ENCODE assay signal across 11 mouse cellular contexts in the genomic region with DNA sequence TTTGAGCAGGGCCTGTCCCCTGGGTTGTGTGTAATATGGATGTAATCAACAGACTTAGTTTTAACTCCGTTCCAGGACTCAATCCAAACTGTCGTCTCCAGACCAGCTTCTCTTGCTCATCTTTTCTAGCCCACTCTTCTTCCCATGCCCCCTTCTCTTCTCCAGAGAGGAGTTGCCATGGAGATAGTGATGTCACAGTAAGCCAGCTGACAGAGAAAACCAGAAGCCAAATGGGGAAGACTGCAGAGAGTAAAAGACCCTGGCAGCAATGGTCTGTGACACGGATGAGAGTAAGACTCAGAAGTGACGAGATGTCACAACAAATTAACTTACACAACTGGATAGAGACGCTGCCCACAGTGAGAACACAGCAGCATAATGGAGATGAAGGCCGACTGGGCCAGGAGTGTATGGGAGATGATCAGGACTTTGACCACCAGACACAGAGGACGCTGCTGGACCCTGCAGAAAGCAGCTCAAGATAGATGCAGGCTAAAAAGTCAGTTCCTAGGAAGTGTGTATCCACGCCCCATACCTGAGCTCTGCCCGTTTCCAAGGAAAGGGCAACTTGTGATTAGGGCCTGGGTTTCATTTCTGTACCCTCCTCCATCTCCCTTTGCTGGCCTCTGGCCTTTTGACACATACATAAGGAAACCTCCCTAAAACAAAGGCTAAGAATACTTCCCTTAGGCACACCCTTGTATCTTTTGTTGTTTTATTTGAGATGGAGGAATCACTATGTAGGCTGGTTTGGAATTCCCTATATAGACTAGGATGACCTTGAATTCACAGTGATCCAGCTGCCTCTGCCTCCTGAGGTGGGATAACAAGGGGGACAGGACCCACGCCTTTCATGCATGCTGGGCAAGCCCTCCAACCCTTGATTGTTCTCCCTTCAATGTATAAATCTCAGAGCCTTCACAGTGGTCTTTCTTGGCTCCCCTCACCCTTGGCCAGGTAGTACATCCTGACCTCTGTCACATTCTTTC. TPM values are rescaled to one million over a fixed set of nuclear protein-coding genes. Genes with fewer than 3 reads are reported as not detected.
A peak's percentile ranks its signal among the peaks of the same experiment; 100 is the strongest.
DNase-seq lines count a peak whose midpoint lies in the region; ATAC-seq and TF ChIP-seq lines count a peak whose summit lies in the region.
"Had no signal": no experiment of that assay in that cellular context is flagged by ENCODE, and none has a peak within 500 bp of the region (broad histone marks: within the 10 kb centered on the region; RNA-seq: fewer than 3 reads in every experiment).

No protein-coding gene starts in this region.

- no peaks in the 10 kb centered on the region for H3K36me3 ChIP-seq in embryonic facial prominence, embryonic 11.5 days (replicated peaks; ENCODE audit: control insufficient read depth, insufficient read depth, low read depth, low read length)
- H3K36me3 ChIP-seq in embryonic facial prominence, embryonic 10.5 days (replicated peaks) = no peaks in the 10 kb centered on the region
- H3K36me3 ChIP-seq in ES-E14 (ENCODE audit: control insufficient read depth, insufficient read depth, low read length, poor library complexity, severe bottlenecking) = no peaks in the 10 kb centered on the region
- no peaks in the 10 kb centered on the region for H3K36me3 ChIP-seq in forebrain, postnatal 0 days (ENCODE audit: insufficient read depth)
- H3K36me3 ChIP-seq in midbrain, embryonic 15.5 days (replicated peaks) = no peaks in the 10 kb centered on the region
- H3K36me3 ChIP-seq in stomach, postnatal 0 days (ENCODE audit: control insufficient read depth, insufficient read depth, low read length) = no peaks in the 10 kb centered on the region
- no peaks in the 10 kb centered on the region for H3K36me3 ChIP-seq in heart, embryonic 12.5 days
- H3K36me3 ChIP-seq: heart, embryonic 15.5 days had no signal

- ATAC-seq in embryonic facial prominence, embryonic 11.5 days (replicated peaks; ENCODE audit: insufficient number of reproducible peaks, low FRiP score, low TSS enrichment, low read depth) = no peak
- peak; percentile 90 for ATAC-seq in forebrain, postnatal 0 days
- peak; percentile 74 for ATAC-seq in midbrain, embryonic 15.5 days (replicated peaks)
- ATAC-seq in stomach, postnatal 0 days (ENCODE audit: low FRiP score, low TSS enrichment) = no peak; the same call in 1 of the 2 replicates
- ATAC-seq in heart, embryonic 12.5 days (ENCODE audit: insufficient number of reproducible peaks, low FRiP score) = no peak

- H3K27me3 ChIP-seq in embryonic facial prominence, embryonic 11.5 days (ENCODE audit: control insufficient read depth, insufficient read depth, low read length) = no peaks in the 10 kb centered on the region
- peaks cover 16% of the 10 kb centered on the region for H3K27me3 ChIP-seq in embryonic facial prominence, embryonic 10.5 days (replicated peaks; ENCODE audit: low read depth, poor library complexity, severe bottlenecking)
- H3K27me3 ChIP-seq in forebrain, postnatal 0 days (ENCODE audit: insufficient read depth, low read length) = no peaks in the 10 kb centered on the region
- H3K27me3 ChIP-seq in midbrain, embryonic 15.5 days (replicated peaks) = no peaks in the 10 kb centered on the region
- no peaks in the 10 kb centered on the region for H3K27me3 ChIP-seq in stomach, postnatal 0 days (ENCODE audit: control insufficient read depth, insufficient read depth, low read length)
- no peaks in the 10 kb centered on the region for H3K27me3 ChIP-seq in heart, embryonic 12.5 days (replicated peaks)
- H3K27me3 ChIP-seq: heart, embryonic 15.5 days had no signal

- TF ChIP-seq CTCF in forebrain, postnatal 0 days (IDR thresholded peaks at IDR 0.05; ENCODE audit: low read depth) = no peak
- TF ChIP-seq CTCF in stomach, postnatal 0 days (IDR thresholded peaks at IDR 0.05; ENCODE audit: low read depth) = no peak

- H3K4me2 ChIP-seq in embryonic facial prominence, embryonic 11.5 days (ENCODE audit: low read depth, low read length) = no peak overlapping the region
- peak overlapping the region; percentile 23 for H3K4me2 ChIP-seq in forebrain, postnatal 0 days (ENCODE audit: low read depth)
- peak overlapping the region; percentile 13; the same call in 1 of the 2 replicates for H3K4me2 ChIP-seq in midbrain, embryonic 15.5 days
- H3K4me2 ChIP-seq in stomach, postnatal 0 days (replicated peaks; ENCODE audit: low read depth) = no peak overlapping the region
- H3K4me2 ChIP-seq in heart, embryonic 12.5 days = no peak overlapping the region
- H3K4me2 ChIP-seq: heart, embryonic 15.5 days had no signal

- in situ Hi-C loops in ES-E14 (cut with MboI; ENCODE audit: low sequenced_read_pairs in 2 of 2, unreplicated experiment in 2 of 2) = no loop called here

- H3K4me3 ChIP-seq in embryonic facial prominence, embryonic 11.5 days (ENCODE audit: low read depth, low read length) = no peak overlapping the region
- H3K4me3 ChIP-seq in embryonic facial prominence, embryonic 10.5 days = no peak overlapping the region
- peak overlapping the region in 1 of 2 experiments; percentile 8; a peak in 1 of 4 replicates for H3K4me3 ChIP-seq in ES-E14 (ENCODE audit: insufficient read depth in 1 of 2, low read depth in 1 of 2, low read length in 2 of 2, poor library complexity in 1 of 2, severe bottlenecking in 1 of 2)
- H3K4me3 ChIP-seq in forebrain, postnatal 0 days (ENCODE audit: low read depth, low read length) = no peak overlapping the region
- H3K4me3 ChIP-seq in midbrain, embryonic 15.5 days = no peak overlapping the region
- no peak overlapping the region for H3K4me3 ChIP-seq in stomach, postnatal 0 days (ENCODE audit: low read depth, low read length)
- no peak overlapping the region for H3K4me3 ChIP-seq in heart, embryonic 12.5 days
- H3K4me3 ChIP-seq: heart, embryonic 15.5 days had no signal

- DNase-seq in embryonic facial prominence, embryonic 11.5 days (ENCODE audit: low spot score) = peak; percentile 11
- no peak for DNase-seq in embryonic facial prominence, embryonic 10.5 days (ENCODE audit: low spot score)
- no peak for DNase-seq in ES-E14 (ENCODE audit: low read depth, low spot score)
- peak; percentile 86 for DNase-seq in forebrain, postnatal 0 days
- no peak for DNase-seq in stomach, postnatal 0 days (ENCODE audit: low spot score)
- no peak for DNase-seq in spleen, postnatal 14 days (ENCODE audit: low spot score in 2 of 2)
- DNase-seq: kidney, postnatal 14 days; thymus, postnatal 25 days had no signal

- H3K9ac ChIP-seq in embryonic facial prominence, embryonic 11.5 days (replicated peaks; ENCODE audit: low read length) = no peak overlapping the region
- peak overlapping the region; percentile 24; the same call in 1 of the 2 replicates for H3K9ac ChIP-seq in ES-E14 (ENCODE audit: insufficient read depth, low read depth, low read length, poor library complexity, severe bottlenecking)
- peak overlapping the region; percentile 25; the same call in 1 of the 2 replicates for H3K9ac ChIP-seq in forebrain, postnatal 0 days
- H3K9ac ChIP-seq in midbrain, embryonic 15.5 days = no peak overlapping the region
- no peak overlapping the region for H3K9ac ChIP-seq in stomach, postnatal 0 days (ENCODE audit: low read length)
- no peak overlapping the region for H3K9ac ChIP-seq in heart, embryonic 12.5 days
- H3K9ac ChIP-seq: heart, embryonic 15.5 days had no signal

- H3K9me3 ChIP-seq in embryonic facial prominence, embryonic 11.5 days (replicated peaks; ENCODE audit: control insufficient read depth, low read length) = no peaks in the 10 kb centered on the region
- H3K9me3 ChIP-seq in embryonic facial prominence, embryonic 10.5 days = no peaks in the 10 kb centered on the region
- H3K9me3 ChIP-seq in ES-E14 (ENCODE audit: control insufficient read depth, insufficient read depth, low read depth, low read length) = no peaks in the 10 kb centered on the region
- no peaks in the 10 kb centered on the region for H3K9me3 ChIP-seq in forebrain, postnatal 0 days (ENCODE audit: low read length)
- H3K9me3 ChIP-seq in midbrain, embryonic 15.5 days = no peaks in the 10 kb centered on the region
- H3K9me3 ChIP-seq in stomach, postnatal 0 days (ENCODE audit: control insufficient read depth, low read length) = no peaks in the 10 kb centered on the region
- no peaks in the 10 kb centered on the region for H3K9me3 ChIP-seq in heart, embryonic 12.5 days (replicated peaks)
- H3K9me3 ChIP-seq: heart, embryonic 15.5 days had no signal

- no peaks in the 10 kb centered on the region for H3K4me1 ChIP-seq in embryonic facial prominence, embryonic 11.5 days (ENCODE audit: control insufficient read depth, insufficient read depth, low read length)
- H3K4me1 ChIP-seq in embryonic facial prominence, embryonic 10.5 days = peaks cover 28% of the 10 kb centered on the region
- H3K4me1 ChIP-seq in ES-E14 (ENCODE audit: control insufficient read depth in 2 of 2, insufficient read depth in 2 of 2, low read length in 2 of 2, poor library complexity in 1 of 2) = peaks cover 17 to 18% of the 10 kb centered on the region in 2 experiments
- H3K4me1 ChIP-seq in forebrain, postnatal 0 days (ENCODE audit: insufficient read depth) = peaks cover 11% of the 10 kb centered on the region; the same call in 1 of the 2 replicates
- H3K4me1 ChIP-seq in midbrain, embryonic 15.5 days = peaks cover 29% of the 10 kb centered on the region
- no peaks in the 10 kb centered on the region for H3K4me1 ChIP-seq in stomach, postnatal 0 days (replicated peaks; ENCODE audit: control insufficient read depth, insufficient read depth)
- H3K4me1 ChIP-seq in heart, embryonic 12.5 days (replicated peaks) = peaks cover 6% of the 10 kb centered on the region; the same call in 1 of the 2 replicates

- H3K27ac ChIP-seq in embryonic facial prominence, embryonic 11.5 days (replicated peaks; ENCODE audit: low read depth, low read length) = no peak overlapping the region
- H3K27ac ChIP-seq in embryonic facial prominence, embryonic 10.5 days (replicated peaks) = no peak overlapping the region
- peak overlapping the region; percentile 82 for H3K27ac ChIP-seq in ES-E14 (ENCODE audit: insufficient read depth, low read depth, low read length, poor library complexity, severe bottlenecking)
- H3K27ac ChIP-seq in forebrain, postnatal 0 days (ENCODE audit: low read depth, low read length) = peak overlapping the region; percentile 77
- peak overlapping the region; percentile 64 for H3K27ac ChIP-seq in midbrain, embryonic 15.5 days
- H3K27ac ChIP-seq in stomach, postnatal 0 days (replicated peaks) = no peak overlapping the region
- no peak overlapping the region for H3K27ac ChIP-seq in heart, embryonic 12.5 days (ENCODE audit: poor library complexity, severe bottlenecking)
- H3K27ac ChIP-seq: heart, embryonic 15.5 days had no signal

- no peak for TF ChIP-seq EP300 in stomach, postnatal 0 days (optimal IDR thresholded peaks at IDR 0.05)

- WGBS in embryonic facial prominence, embryonic 11.5 days = 69% methylated on average over 10 of the region's 10 CpGs
- 70% methylated on average over 10 of the region's 10 CpGs for WGBS in embryonic facial prominence, embryonic 10.5 days
- WGBS in forebrain, postnatal 0 days = 39% methylated on average over 10 of the region's 10 CpGs
- 33% methylated on average over 10 of the region's 10 CpGs for WGBS in midbrain, embryonic 15.5 days
- WGBS in stomach, postnatal 0 days = 57% methylated on average over 10 of the region's 10 CpGs
- 70% methylated on average over 10 of the region's 10 CpGs for WGBS in heart, embryonic 12.5 days

RNA-seq across cellular contexts. Expression of gene Slc2a3, which starts 31.4 kb away (rescaled TPM):
- polyA plus RNA-seq in embryonic facial prominence, embryonic 11.5 days (2014; fragmentation: Nextera tagmentation; extraction: Ambion mirVana) = 32.7 and 35.1 TPM in 2 replicates
- 55.4 and 68.4 TPM in 2 replicates for polyA plus RNA-seq in embryonic facial prominence, embryonic 10.5 days (2016; fragmentation: Nextera tagmentation; extraction: Ambion mirVana)
- total RNA-seq in ES-E14 (2012; rRNA removed) = 890 and 1,987 TPM in 2 replicates
- 68.9 and 78.2 TPM in 2 replicates for total RNA-seq in forebrain, postnatal 0 days (2014; rRNA removed)
- 27.3 and 41.6 TPM in 2 replicates for polyA plus RNA-seq in forebrain, postnatal 0 days (2015; fragmentation: Nextera tagmentation; extraction: Ambion mirVana)
- polyA plus RNA-seq in midbrain, embryonic 15.5 days (2015; fragmentation: Nextera tagmentation; extraction: Ambion mirVana) = 34.6 and 36.8 TPM in 2 replicates
- polyA plus RNA-seq in stomach, postnatal 0 days (2015; fragmentation: Nextera tagmentation; extraction: Ambion mirVana) = 3.3 and 4.0 TPM in 2 replicates
- 26.6 and 27.7 TPM in 2 replicates for polyA plus RNA-seq in heart, embryonic 12.5 days (2016; fragmentation: Nextera tagmentation; extraction: Ambion mirVana)

RNA-seq across cellular contexts. Expression of gene Foxj2, which starts 49.6 kb away (rescaled TPM):
- 4.0 TPM in 2 replicates for polyA plus RNA-seq in embryonic facial prominence, embryonic 11.5 days (2014; fragmentation: Nextera tagmentation; extraction: Ambion mirVana)
- 2.9 and 3.0 TPM in 2 replicates for polyA plus RNA-seq in embryonic facial prominence, embryonic 10.5 days (2016; fragmentation: Nextera tagmentation; extraction: Ambion mirVana)
- 1.3 and 1.7 TPM in 2 replicates for total RNA-seq in ES-E14 (2012; rRNA removed)
- 16.3 and 23.4 TPM in 2 replicates for total RNA-seq in forebrain, postnatal 0 days (2014; rRNA removed)
- polyA plus RNA-seq in forebrain, postnatal 0 days (2015; fragmentation: Nextera tagmentation; extraction: Ambion mirVana) = 6.7 and 8.1 TPM in 2 replicates
- polyA plus RNA-seq in midbrain, embryonic 15.5 days (2015; fragmentation: Nextera tagmentation; extraction: Ambion mirVana) = 8.3 and 9.1 TPM in 2 replicates
- polyA plus RNA-seq in stomach, postnatal 0 days (2015; fragmentation: Nextera tagmentation; extraction: Ambion mirVana) = 3.0 and 3.5 TPM in 2 replicates
- 7.8 and 8.4 TPM in 2 replicates for polyA plus RNA-seq in heart, embryonic 12.5 days (2016; fragmentation: Nextera tagmentation; extraction: Ambion mirVana)

Comparison
In these comparisons a context has a peak if more than half of its experiments do, and no peak if none do; other contexts are left out.
1. DNase-seq: peak in embryonic facial prominence, embryonic 11.5 days (single experiment) and forebrain, postnatal 0 days (single experiment); none in embryonic facial prominence, embryonic 10.5 days (single experiment), ES-E14 (single experiment), stomach, postnatal 0 days (single experiment) and spleen, postnatal 14 days (0 of 2).
2. ATAC-seq: peak in forebrain, postnatal 0 days (single experiment) and midbrain, embryonic 15.5 days (single experiment); none in embryonic facial prominence, embryonic 11.5 days (single experiment), stomach, postnatal 0 days (single experiment) and heart, embryonic 12.5 days (single experiment).
3. H3K27ac ChIP-seq: peak in ES-E14 (single experiment), forebrain, postnatal 0 days (single experiment) and midbrain, embryonic 15.5 days (single experiment); none in embryonic facial prominence, embryonic 11.5 days (single experiment), embryonic facial prominence, embryonic 10.5 days (single experiment), stomach, postnatal 0 days (single experiment) and heart, embryonic 12.5 days (single experiment).
4. H3K4me2 ChIP-seq: peak in forebrain, postnatal 0 days (single experiment) and midbrain, embryonic 15.5 days (single experiment); none in embryonic facial prominence, embryonic 11.5 days (single experiment), stomach, postnatal 0 days (single experiment) and heart, embryonic 12.5 days (single experiment).
5. H3K9ac ChIP-seq: peak in ES-E14 (single experiment) and forebrain, postnatal 0 days (single experiment); none in embryonic facial prominence, embryonic 11.5 days (single experiment), midbrain, embryonic 15.5 days (single experiment), stomach, postnatal 0 days (single experiment) and heart, embryonic 12.5 days (single experiment).